Mouse (Mus musculus) spleen, adult 10 weeks (tissue): ENCODE data around the gene Hmg20b. TPM values are rescaled to one million over a fixed set of nuclear protein-coding genes. Genes with fewer than 3 reads are reported as not detected.

Experiments used
- polyA plus RNA-seq: library from polyadenylated mRNA; stranded (reverse); fragments of 350-450 nt; fragmentation: Illumina TruSeq; extraction: RNeasy Lipid Tissue Mini Kit (QIAGEN cat#74804); gene quantifications from one replicate; pipeline ENCODE4 v1.2.3, GENCODE M21; 2015; ENCODE audit warnings: low replicate concordance; ENCODE audit not compliant: insufficient read depth

Gene Hmg20b
- polyA plus RNA-seq: 30.0 TPM

GRCm38 (mm10) chr10:81350351-81351063, at the start of gene Hmg20b:
TSS of gene Hmg20b (minus strand) at chr10:81350480.

GRCm38 (mm10) chr10:81392781-81393185, 42.5 kb upstream of the Hmg20b start, which contains the start of gene Smim24:
TSS of gene Smim24 (plus strand) at chr10:81393051.

GRCm38 (mm10) chr10:81388505-81389055, 38.3 kb upstream of the Hmg20b start, which contains the start of gene Gm48552:
TSS of gene Gm48552 (plus strand) at chr10:81389005.

GRCm38 (mm10) chr10:81383802-81384604, 33.7 kb upstream of the Hmg20b start, which contains the start of the genes Dohh and Gm48551:
TSS of gene Dohh (plus strand) at chr10:81384428.
TSS of gene Gm48551 (plus strand) at chr10:81384466.

GRCm38 (mm10) chr10:81377793-81378552, 27.7 kb upstream of the Hmg20b start, which contains the start of gene Fzr1:
TSS of gene Fzr1 (minus strand) at chr10:81378516.

GRCm38 (mm10) chr10:81365672-81366476, 15.6 kb upstream of the Hmg20b start, which contains the start of gene 4930404N11Rik:
TSS of gene 4930404N11Rik (minus strand) at chr10:81365816.

GRCm38 (mm10) chr10:81356991-81357844, 6.9 kb upstream of the Hmg20b start, which contains the start of gene Mfsd12:
TSS of gene Mfsd12 (plus strand) at chr10:81357491.

GRCm38 (mm10) chr10:81342686-81343505, 7.4 kb downstream of the Hmg20b start, which contains the start of gene Gipc3:
TSS of gene Gipc3 (minus strand) at chr10:81343266.

GRCm38 (mm10) chr10:81328386-81328785, 21.9 kb downstream of the Hmg20b start, which contains the start of gene Tbxa2r:
TSS of gene Tbxa2r (plus strand) at chr10:81328731.

GRCm38 (mm10) chr10:81320550-81321347, 29.5 kb downstream of the Hmg20b start, which contains the start of gene Cactin:
TSS of gene Cactin (plus strand) at chr10:81321103.

Other genes starting within 250 kb of the Hmg20b start
- 27.7 TPM for gene Map2k2, start 244.6 kb downstream of the Hmg20b start, polyA plus RNA-seq
- 14.0 TPM for gene Zbtb7a, start 215.3 kb downstream of the Hmg20b start, polyA plus RNA-seq
- 10.8 TPM for gene Pias4, start 182.6 kb downstream of the Hmg20b start, polyA plus RNA-seq
- gene Eef2, start 173.8 kb downstream of the Hmg20b start, polyA plus RNA-seq: 451 TPM
- 8.6 TPM for gene Dapk3, start 167.5 kb downstream of the Hmg20b start, polyA plus RNA-seq
- not detected for gene 4930442H23Rik, start 166.6 kb downstream of the Hmg20b start, polyA plus RNA-seq
- gene Nmrk2, start 148.4 kb downstream of the Hmg20b start, polyA plus RNA-seq: not detected
- 1.2 TPM for gene Atcay, start 119.6 kb downstream of the Hmg20b start, polyA plus RNA-seq
- 1.5 TPM for gene Zfr2, start 117.3 kb downstream of the Hmg20b start, polyA plus RNA-seq
- gene Matk, start 97.5 kb downstream of the Hmg20b start, polyA plus RNA-seq: 4.6 TPM
- gene Mrpl54, start 83.5 kb downstream of the Hmg20b start, polyA plus RNA-seq: 28.9 TPM
- gene Apba3, start 83.5 kb downstream of the Hmg20b start, polyA plus RNA-seq: 11.9 TPM
- 2.6 TPM for gene Tjp3, start 58.9 kb downstream of the Hmg20b start, polyA plus RNA-seq
- 26.7 TPM for gene Pip5k1c, start 57.5 kb downstream of the Hmg20b start, polyA plus RNA-seq
- gene Cactin, start 29.4 kb downstream of the Hmg20b start, polyA plus RNA-seq: 5.0 TPM
- gene Tbxa2r, start 21.7 kb downstream of the Hmg20b start, polyA plus RNA-seq: 3.0 TPM
- gene Gipc3, start 7.2 kb downstream of the Hmg20b start, polyA plus RNA-seq: 0.59 TPM
- 2.8 TPM for gene Mfsd12, start 7.0 kb upstream of the Hmg20b start, polyA plus RNA-seq
- gene 4930404N11Rik, start 15.3 kb upstream of the Hmg20b start, polyA plus RNA-seq: 0.18 TPM
- gene Fzr1, start 28.0 kb upstream of the Hmg20b start, polyA plus RNA-seq: 7.7 TPM
- 1.9 TPM for gene Dohh, start 33.9 kb upstream of the Hmg20b start, polyA plus RNA-seq
- gene Gm48551, start 34.0 kb upstream of the Hmg20b start, polyA plus RNA-seq: 3.2 TPM
- gene Gm48552, start 38.5 kb upstream of the Hmg20b start, polyA plus RNA-seq: 0.43 TPM
- gene Smim24, start 42.6 kb upstream of the Hmg20b start, polyA plus RNA-seq: 9.5 TPM
- gene Nfic, start 105.2 kb upstream of the Hmg20b start, polyA plus RNA-seq: 9.4 TPM
- gene Celf5, start 132.2 kb upstream of the Hmg20b start, polyA plus RNA-seq: 0.15 TPM
- gene Ncln, start 145.9 kb upstream of the Hmg20b start, polyA plus RNA-seq: 27.7 TPM
- gene S1pr4, start 149.7 kb upstream of the Hmg20b start, polyA plus RNA-seq: 15.6 TPM
- 9.4 TPM for gene Gna15, start 173.7 kb upstream of the Hmg20b start, polyA plus RNA-seq
- gene Gna11, start 194.7 kb upstream of the Hmg20b start, polyA plus RNA-seq: 15.2 TPM
- 105 TPM for gene Aes, start 209.0 kb upstream of the Hmg20b start, polyA plus RNA-seq
- gene Tle2, start 224.1 kb upstream of the Hmg20b start, polyA plus RNA-seq: 17.3 TPM